Mouse (Mus musculus): Measurements from ENCODE around the gene Emx1. TPM values are rescaled to one million over a fixed set of nuclear protein-coding genes. Genes with fewer than 3 reads are reported as not detected.
A peak's percentile ranks its signal among the peaks of the same experiment; 100 is the strongest.

The Emx1 gene
- total and polyA plus RNA-seq, 3 experiments, result not detected

DNA sequence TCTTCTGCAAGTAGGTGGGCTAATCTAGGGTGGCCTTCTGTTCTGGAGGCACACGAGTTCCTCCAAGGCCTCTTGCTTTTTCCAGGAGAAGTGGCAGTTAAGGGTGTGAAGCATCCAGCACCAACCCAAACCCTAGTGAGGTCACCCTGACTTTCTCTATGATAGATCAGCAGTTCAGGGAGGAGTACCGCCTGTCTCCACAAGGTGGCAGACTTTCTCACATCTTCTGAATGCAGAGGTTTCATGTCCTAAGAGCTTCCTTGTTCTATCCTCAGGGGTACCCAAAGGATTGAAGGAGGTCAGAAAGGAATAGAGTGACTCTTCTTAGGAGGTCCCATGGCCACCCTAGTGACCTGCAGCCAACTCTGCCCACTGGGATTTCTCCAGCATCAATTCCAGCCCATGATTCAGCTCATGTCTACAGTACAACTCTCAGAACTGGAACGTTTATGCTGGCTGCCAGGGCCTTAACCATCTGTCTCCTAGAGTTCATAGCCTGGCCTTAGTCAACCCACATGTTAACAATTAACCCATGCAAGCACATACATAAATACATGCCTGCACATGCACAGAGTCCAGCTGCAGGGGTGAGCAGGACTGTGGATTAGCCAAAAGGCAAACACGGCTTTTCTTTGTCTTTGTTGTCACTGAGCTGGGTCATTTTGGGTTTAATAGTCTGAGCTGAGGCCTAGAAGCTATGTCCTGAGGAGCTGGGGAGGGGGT, 26.9 kb upstream of the Emx1 start:
- peak; percentile 55 to 79 for DNase-seq
- 45% methylated on average over 4 of the region's 4 CpGs for WGBS
- intact Hi-C loops (cut with DNase I), result loop anchor here (2.0 to 5.0 kb wide), 4 partner anchors 77 to 250 kb away; partner anchors contain the start of gene Sfxn5

GRCm38 (mm10) chr6:85165440-85165921, 21.8 kb upstream of the Emx1 start:
- intact Hi-C loops (cut with DNase I), result no loop called here
- no peaks in the 10 kb centered on the region for H3K27me3 ChIP-seq (ENCODE audit: control insufficient read depth, insufficient read depth, low read length)

More for the DNA sequence above, 26.9 kb upstream of the Emx1 start:
- Histone ChIP-seq H3K27me3 (ENCODE audit: control insufficient read depth, insufficient read depth, low read length) (no peaks in the 10 kb centered on the region), H3K36me3 (ENCODE audit: control insufficient read depth, insufficient read depth, low read length) (no peaks in the 10 kb centered on the region), H3K4me1 (ENCODE audit: control insufficient read depth, insufficient read depth, low read length) (no peaks in the 10 kb centered on the region), H3K4me3 (no peak overlapping the region), H3K27ac (no peak overlapping the region), H3K79me2 (replicated peaks; ENCODE audit: control insufficient read depth, insufficient read depth, low read length) (no peaks in the 10 kb centered on the region), H3K9ac (ENCODE audit: low read depth, low read length) (no peak overlapping the region)
- TF ChIP-seq CTCF (IDR thresholded peaks at IDR 0.05) (peak; percentile 95; the same call in 1 of the 2 replicates), EP300 (IDR thresholded peaks at IDR 0.05; ENCODE audit: insufficient read depth, low read depth, low read length) (no peak)

DNA sequence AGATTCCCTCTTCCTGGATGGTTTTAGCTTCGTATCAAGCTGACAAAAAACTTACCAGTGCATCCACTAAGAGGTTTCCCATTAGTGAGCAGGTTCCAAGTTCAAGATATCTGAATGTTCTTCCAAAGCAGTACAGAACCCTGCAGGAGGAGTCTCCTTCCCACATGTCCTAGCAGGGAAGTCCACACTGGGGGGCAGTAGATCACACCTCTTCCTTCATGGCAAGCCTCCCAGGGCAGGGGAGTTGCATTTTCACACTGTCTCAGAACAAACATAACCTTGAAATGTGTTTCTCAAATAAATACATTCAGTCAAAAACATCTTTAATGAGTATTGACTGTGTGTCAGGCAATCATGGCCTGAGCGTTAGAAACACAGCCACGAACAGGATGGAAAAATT, 7.7 kb upstream of the Emx1 start:
- intact Hi-C loops (cut with DNase I), result no loop called here
- peaks cover 3% of the 10 kb centered on the region; the same call in 1 of the 2 replicates for H3K27me3 ChIP-seq (ENCODE audit: control insufficient read depth, insufficient read depth, low read length)
- 58% methylated on average over 3 of the region's 3 CpGs for WGBS
- no peak overlapping the region for H3K27ac ChIP-seq
- no peaks in the 10 kb centered on the region for H3K36me3 ChIP-seq (ENCODE audit: control insufficient read depth, insufficient read depth, low read length)
- DNase-seq, result no peak
- no peak for TF ChIP-seq POLR2A (IDR thresholded peaks at IDR 0.05; ENCODE audit: insufficient read depth, low read depth, low read length)
- TF ChIP-seq CTCF (IDR thresholded peaks at IDR 0.05), result peak; percentile 17
- no peak overlapping the region for H3K4me3 ChIP-seq
- no peaks in the 10 kb centered on the region for H3K79me2 ChIP-seq (replicated peaks; ENCODE audit: control insufficient read depth, insufficient read depth, low read length)
- H3K9ac ChIP-seq (ENCODE audit: low read depth, low read length), result no peak overlapping the region
- no peaks in the 10 kb centered on the region for H3K4me1 ChIP-seq (ENCODE audit: control insufficient read depth, insufficient read depth, low read length)

More at GRCm38 (mm10) chr6:85165440-85165921, 21.8 kb upstream of the Emx1 start:
- Histone ChIP-seq H3K4me3 (no peak overlapping the region), H3K36me3 (ENCODE audit: control insufficient read depth, insufficient read depth, low read length) (no peaks in the 10 kb centered on the region), H3K27ac (no peak overlapping the region), H3K79me2 (replicated peaks; ENCODE audit: control insufficient read depth, insufficient read depth, low read length) (no peaks in the 10 kb centered on the region), H3K4me1 (ENCODE audit: control insufficient read depth, insufficient read depth, low read length) (no peaks in the 10 kb centered on the region), H3K9ac (ENCODE audit: low read depth, low read length) (no peak overlapping the region)
- 58% methylated on average over 11 of the region's 11 CpGs for WGBS
- DNase-seq, result no peak
- no peak for TF ChIP-seq POLR2A (IDR thresholded peaks at IDR 0.05; ENCODE audit: insufficient read depth, low read depth, low read length)
- TF ChIP-seq EP300 (IDR thresholded peaks at IDR 0.05; ENCODE audit: insufficient read depth, low read depth, low read length), result no peak
- no peak for TF ChIP-seq CTCF (IDR thresholded peaks at IDR 0.05)

GRCm38 (mm10) chr6:85180036-85180435, 7.2 kb upstream of the Emx1 start:
- DNase-seq, result no peak
- Histone ChIP-seq H3K36me3 (ENCODE audit: control insufficient read depth, insufficient read depth, low read length) (no peaks in the 10 kb centered on the region), H3K9ac (ENCODE audit: low read depth, low read length) (no peak overlapping the region), H3K79me2 (replicated peaks; ENCODE audit: control insufficient read depth, insufficient read depth, low read length) (no peaks in the 10 kb centered on the region), H3K27ac (no peak overlapping the region), H3K27me3 (ENCODE audit: control insufficient read depth, insufficient read depth, low read length) (peaks cover 3% of the 10 kb centered on the region; the same call in 1 of the 2 replicates), H3K4me3 (no peak overlapping the region), H3K4me1 (ENCODE audit: control insufficient read depth, insufficient read depth, low read length) (no peaks in the 10 kb centered on the region)
- intact Hi-C loops (cut with DNase I), result no loop called here
- 58% methylated on average over 2 of the region's 2 CpGs for WGBS
- TF ChIP-seq POLR2A (IDR thresholded peaks at IDR 0.05; ENCODE audit: insufficient read depth, low read depth, low read length) (no peak), CTCF (IDR thresholded peaks at IDR 0.05) (no peak), EP300 (IDR thresholded peaks at IDR 0.05; ENCODE audit: insufficient read depth, low read depth, low read length) (no peak)

DNA sequence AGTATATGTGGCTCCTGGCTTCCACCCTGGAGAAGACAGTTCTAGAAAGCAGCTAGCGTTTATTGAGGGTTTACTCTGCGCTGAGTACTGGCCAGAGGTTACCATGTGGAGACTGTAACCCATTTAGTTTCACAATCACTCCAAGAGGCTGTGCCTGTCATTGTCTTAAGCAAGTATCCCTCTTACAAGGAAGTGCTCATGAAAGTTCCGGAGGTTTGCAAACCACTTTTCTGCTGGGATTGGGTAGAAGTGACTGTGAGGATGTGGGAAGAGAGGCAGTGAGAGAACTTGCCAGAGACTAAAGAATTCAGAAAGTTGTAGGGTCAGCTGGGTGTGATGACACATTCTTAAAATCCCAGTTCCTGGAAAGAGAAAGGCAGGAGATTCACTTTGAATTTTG, 3.3 kb upstream of the Emx1 start:
- Histone ChIP-seq H3K27me3 (ENCODE audit: control insufficient read depth, insufficient read depth, low read length) (peaks cover 23% of the 10 kb centered on the region), H3K4me3 (no peak overlapping the region), H3K36me3 (ENCODE audit: control insufficient read depth, insufficient read depth, low read length) (no peaks in the 10 kb centered on the region), H3K79me2 (replicated peaks; ENCODE audit: control insufficient read depth, insufficient read depth, low read length) (no peaks in the 10 kb centered on the region), H3K9ac (ENCODE audit: low read depth, low read length) (no peak overlapping the region), H3K27ac (no peak overlapping the region), H3K4me1 (ENCODE audit: control insufficient read depth, insufficient read depth, low read length) (no peaks in the 10 kb centered on the region)
- DNase-seq, result no peak
- intact Hi-C loops (cut with DNase I), result no loop called here
- 67% methylated on average over 3 of the region's 3 CpGs for WGBS
- TF ChIP-seq CTCF (IDR thresholded peaks at IDR 0.05) (no peak), POLR2A (IDR thresholded peaks at IDR 0.05; ENCODE audit: insufficient read depth, low read depth, low read length) (no peak), EP300 (IDR thresholded peaks at IDR 0.05; ENCODE audit: insufficient read depth, low read depth, low read length) (no peak)

DNA sequence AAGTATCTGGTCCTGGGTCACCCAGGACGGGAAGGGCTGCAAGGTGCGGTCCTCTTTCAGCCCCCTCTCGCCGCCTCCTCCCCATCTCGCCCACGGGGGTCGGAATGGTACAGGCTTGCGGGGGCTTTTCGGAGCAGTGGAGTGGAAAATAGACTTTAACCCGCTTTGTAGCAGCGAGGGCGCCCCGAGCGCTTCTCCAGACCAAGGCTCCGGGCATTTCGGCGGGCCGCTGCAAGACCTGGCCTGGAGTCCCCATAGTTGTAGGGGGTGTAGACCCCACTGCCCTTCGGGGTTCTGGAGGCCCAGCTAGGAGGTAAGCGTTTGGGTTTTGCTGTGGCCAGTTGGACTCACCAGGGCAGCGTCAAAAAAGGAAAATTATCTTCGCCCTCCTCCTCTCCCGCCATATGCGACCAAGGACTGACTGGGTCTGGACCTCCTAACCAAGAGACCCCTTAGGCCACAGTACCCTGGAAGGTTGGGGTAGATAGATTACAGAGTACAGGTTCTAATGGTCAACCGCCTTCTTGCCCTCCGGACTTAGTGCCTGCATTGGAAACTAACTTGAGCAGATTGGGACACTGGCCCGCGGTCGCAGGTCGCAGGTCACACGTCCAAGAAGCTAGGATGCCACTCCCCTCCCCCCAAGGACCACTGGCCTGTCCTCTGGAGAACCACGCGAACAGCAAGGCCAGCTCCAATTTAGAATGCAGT, 1.1 kb upstream of the Emx1 start:
- no peak overlapping the region for H3K9ac ChIP-seq (ENCODE audit: low read depth, low read length)
- H3K79me2 ChIP-seq (replicated peaks; ENCODE audit: control insufficient read depth, insufficient read depth, low read length), result no peaks in the 10 kb centered on the region
- no peak for DNase-seq
- H3K4me1 ChIP-seq (ENCODE audit: control insufficient read depth, insufficient read depth, low read length), result no peaks in the 10 kb centered on the region
- intact Hi-C loops (cut with DNase I), result no loop called here
- TF ChIP-seq POLR2A (IDR thresholded peaks at IDR 0.05; ENCODE audit: insufficient read depth, low read depth, low read length) (no peak), CTCF (IDR thresholded peaks at IDR 0.05) (no peak), EP300 (IDR thresholded peaks at IDR 0.05; ENCODE audit: insufficient read depth, low read depth, low read length) (no peak)
- H3K27me3 ChIP-seq (ENCODE audit: control insufficient read depth, insufficient read depth, low read length), result peaks cover 32% of the 10 kb centered on the region
- no peak overlapping the region for H3K27ac ChIP-seq
- no peak overlapping the region for H3K4me3 ChIP-seq
- no peaks in the 10 kb centered on the region for H3K36me3 ChIP-seq (ENCODE audit: control insufficient read depth, insufficient read depth, low read length)
- 5% methylated on average over 33 of the region's 33 CpGs for WGBS

All from heart, adult 2 months (tissue).